Comparison of ENCODE assay signal across 9 mouse cellular contexts in genomic region chr9:20889185-20890141, GRCm38 (mm10). TPM values are rescaled to one million over a fixed set of nuclear protein-coding genes. Genes with fewer than 3 reads are reported as not detected.
DNase-seq lines count a peak whose midpoint lies in the region; ATAC-seq and TF ChIP-seq lines count a peak whose summit lies in the region.
"Had no signal": no experiment of that assay in that cellular context is flagged by ENCODE, and none has a peak within 500 bp of the region (broad histone marks: within the 10 kb centered on the region; RNA-seq: fewer than 3 reads in every experiment).

No protein-coding gene starts in this region.

- no peak for DNase-seq in forebrain, embryonic 10.5 days (ENCODE audit: extremely low spot score, low spot score)
- no peak for DNase-seq in forebrain, postnatal 0 days
- no peak for DNase-seq in left cerebral cortex, adult 11 months (ENCODE audit: low spot score)
- no peak for DNase-seq in layer of hippocampus, postnatal 25 days (ENCODE audit: extremely low spot score in 1 of 2, low spot score in 1 of 2)
- DNase-seq in gastrocnemius, postnatal 10 days: no peak
- DNase-seq: embryo, embryonic 11 days had no signal

- no peak overlapping the region for H3K4me2 ChIP-seq in forebrain, embryonic 16.5 days (ENCODE audit: low read length)
- H3K4me2 ChIP-seq in forebrain, postnatal 0 days (ENCODE audit: low read depth): peak overlapping the region; percentile 88; the same call in 1 of the 2 replicates
- H3K4me2 ChIP-seq in liver, embryonic 16.5 days (ENCODE audit: low read depth, low read length): peak overlapping the region; percentile 92

- no peak for TF ChIP-seq CTCF in C2C12 (IDR thresholded peaks at IDR 0.05; ENCODE audit: control insufficient read depth, insufficient read depth, insufficient read length)
- TF ChIP-seq CTCF in forebrain, postnatal 0 days (IDR thresholded peaks at IDR 0.05; ENCODE audit: low read depth): no peak

- H3K27ac ChIP-seq in forebrain, embryonic 10.5 days: no peak overlapping the region
- H3K27ac ChIP-seq in forebrain, embryonic 16.5 days (ENCODE audit: low read length): no peak overlapping the region
- no peak overlapping the region for H3K27ac ChIP-seq in forebrain, postnatal 0 days (ENCODE audit: low read depth, low read length)
- peak overlapping the region; percentile 39 for H3K27ac ChIP-seq in liver, embryonic 16.5 days (ENCODE audit: low read length)

- H3K4me3 ChIP-seq in forebrain, embryonic 10.5 days: peak overlapping the region; percentile 85
- no peak overlapping the region for H3K4me3 ChIP-seq in forebrain, embryonic 16.5 days (replicated peaks; ENCODE audit: low read length)
- peak overlapping the region; percentile 90 for H3K4me3 ChIP-seq in C2C12 (ENCODE audit: insufficient read depth, poor library complexity, severe bottlenecking)
- H3K4me3 ChIP-seq in forebrain, postnatal 0 days (ENCODE audit: low read depth, low read length): no peak overlapping the region
- H3K4me3 ChIP-seq in liver, embryonic 16.5 days (ENCODE audit: low read depth, low read length): peak overlapping the region; percentile 91

- peaks cover 5% of the 10 kb centered on the region; the same call in 1 of the 2 replicates for H3K9me3 ChIP-seq in forebrain, embryonic 10.5 days
- H3K9me3 ChIP-seq in forebrain, embryonic 16.5 days (ENCODE audit: control insufficient read depth, low read length): no peaks in the 10 kb centered on the region
- no peaks in the 10 kb centered on the region for H3K9me3 ChIP-seq in forebrain, postnatal 0 days (ENCODE audit: low read length)
- no peaks in the 10 kb centered on the region for H3K9me3 ChIP-seq in liver, embryonic 16.5 days (replicated peaks; ENCODE audit: control insufficient read depth, low read length)

- H3K9ac ChIP-seq in forebrain, embryonic 16.5 days (replicated peaks; ENCODE audit: low read depth, low read length): no peak overlapping the region
- H3K9ac ChIP-seq in forebrain, postnatal 0 days: no peak overlapping the region
- H3K9ac ChIP-seq in liver, embryonic 16.5 days (ENCODE audit: low read depth, low read length): peak overlapping the region; percentile 82

- H3K36me3 ChIP-seq in forebrain, embryonic 10.5 days (replicated peaks): peaks cover 53% of the 10 kb centered on the region
- H3K36me3 ChIP-seq in forebrain, embryonic 16.5 days (ENCODE audit: control insufficient read depth, insufficient read depth): peaks cover 39% of the 10 kb centered on the region
- peaks cover 52% of the 10 kb centered on the region for H3K36me3 ChIP-seq in C2C12 (ENCODE audit: control insufficient read depth, insufficient read depth)
- H3K36me3 ChIP-seq in forebrain, postnatal 0 days (ENCODE audit: insufficient read depth): peaks cover 53% of the 10 kb centered on the region
- peaks cover 46% of the 10 kb centered on the region for H3K36me3 ChIP-seq in liver, embryonic 16.5 days (ENCODE audit: control insufficient read depth, insufficient read depth)

- H3K4me1 ChIP-seq in forebrain, embryonic 10.5 days: peaks cover 15% of the 10 kb centered on the region
- H3K4me1 ChIP-seq in forebrain, embryonic 16.5 days (replicated peaks; ENCODE audit: control insufficient read depth, insufficient read depth, low read length): peaks cover 12% of the 10 kb centered on the region
- 0 out of 2 replicates have a peak, but pooled peaks cover 8% of the 10 kb centered on the region for H3K4me1 ChIP-seq in forebrain, postnatal 0 days (ENCODE audit: insufficient read depth)
- H3K4me1 ChIP-seq in liver, embryonic 16.5 days (ENCODE audit: control insufficient read depth, low read depth, low read length): peaks cover 24% of the 10 kb centered on the region

- no peak for ATAC-seq in forebrain, embryonic 16.5 days
- no peak for ATAC-seq in forebrain, postnatal 0 days
- ATAC-seq in liver, embryonic 16.5 days (ENCODE audit: low read depth): peak; percentile 59

- H3K79me2 ChIP-seq in C2C12 (ENCODE audit: control insufficient read depth, insufficient read depth): peaks cover 37% of the 10 kb centered on the region

- WGBS in forebrain, embryonic 10.5 days: 88% methylated on average over 29 of the region's 29 CpGs
- WGBS in forebrain, embryonic 16.5 days: 87% methylated on average over 29 of the region's 29 CpGs
- WGBS in forebrain, postnatal 0 days: 86% methylated on average over 29 of the region's 29 CpGs
- WGBS in liver, embryonic 16.5 days (ENCODE audit: insufficient replicate concordance): 32% methylated on average over 29 of the region's 29 CpGs

- H3K27me3 ChIP-seq in forebrain, embryonic 10.5 days (ENCODE audit: poor library complexity, severe bottlenecking): no peaks in the 10 kb centered on the region
- H3K27me3 ChIP-seq in forebrain, embryonic 16.5 days (replicated peaks; ENCODE audit: control insufficient read depth, insufficient read depth, low read length): no peaks in the 10 kb centered on the region
- no peaks in the 10 kb centered on the region for H3K27me3 ChIP-seq in C2C12 (ENCODE audit: control insufficient read depth, insufficient read depth, insufficient read length)
- H3K27me3 ChIP-seq in forebrain, postnatal 0 days (ENCODE audit: insufficient read depth, low read length): no peaks in the 10 kb centered on the region
- no peaks in the 10 kb centered on the region for H3K27me3 ChIP-seq in liver, embryonic 16.5 days (ENCODE audit: control insufficient read depth, insufficient read depth, low read depth, low read length)

- H3K79me3 ChIP-seq in C2C12 (ENCODE audit: low read depth): peaks cover 22% of the 10 kb centered on the region

- H3ac ChIP-seq in C2C12 (ENCODE audit: control insufficient read depth, insufficient read length, low read depth): peak overlapping the region; percentile 34

TF ChIP-seq in C2C12, 6 proteins besides CTCF, POLR2A, EP300 and RAD21:
- TF ChIP-seq MYOG (IDR thresholded peaks at IDR 0.05; ENCODE audit: control insufficient read depth, extremely low read depth, insufficient read length): no peak
- TF ChIP-seq MYOD1 (IDR thresholded peaks at IDR 0.05; ENCODE audit: control insufficient read depth, insufficient read length, low read depth): peak; percentile 70
TF ChIP-seq in C2C12: peak in this region for 1.

RNA-seq across cellular contexts. Expression of gene Ppan, which starts 1.5 kb away (rescaled TPM):
- 107 and 108 TPM in 2 replicates for polyA plus RNA-seq in forebrain, embryonic 10.5 days (2016; fragmentation: Nextera tagmentation; extraction: Ambion mirVana)
- 59.6 and 60.4 TPM in 2 replicates for polyA plus RNA-seq in forebrain, embryonic 16.5 days (2015; fragmentation: Nextera tagmentation; extraction: Ambion mirVana)
- 88.3 TPM for polyA plus RNA-seq in C2C12 (2012; fragmentation: generic; extraction: Trizol)
- total RNA-seq in forebrain, postnatal 0 days (2014; rRNA removed): 55.5 and 72.4 TPM in 2 replicates
- polyA plus RNA-seq in forebrain, postnatal 0 days (2015; fragmentation: Nextera tagmentation; extraction: Ambion mirVana): 40.7 and 43.1 TPM in 2 replicates
- 42.9 and 46.2 TPM in 2 replicates for polyA plus RNA-seq in liver, embryonic 16.5 days (2015; fragmentation: Nextera tagmentation; extraction: Ambion mirVana)
- 10 to 100 TPM; 23.5 to 25.5 TPM for total RNA-seq in layer of hippocampus, postnatal 25 days (2021)
- total RNA-seq in gastrocnemius, postnatal 10 days (2021): 10 to 100 TPM; 15.9 to 19.2 TPM

RNA-seq across cellular contexts. Expression of gene Eif3g, which starts 9.0 kb away (rescaled TPM):
- 425 and 433 TPM in 2 replicates for polyA plus RNA-seq in forebrain, embryonic 10.5 days (2016; fragmentation: Nextera tagmentation; extraction: Ambion mirVana)
- 260 and 268 TPM in 2 replicates for polyA plus RNA-seq in forebrain, embryonic 16.5 days (2015; fragmentation: Nextera tagmentation; extraction: Ambion mirVana)
- 247 TPM for polyA plus RNA-seq in C2C12 (2012; fragmentation: generic; extraction: Trizol)
- 129 and 137 TPM in 2 replicates for total RNA-seq in forebrain, postnatal 0 days (2014; rRNA removed)
- polyA plus RNA-seq in forebrain, postnatal 0 days (2015; fragmentation: Nextera tagmentation; extraction: Ambion mirVana): 232 and 242 TPM in 2 replicates
- polyA plus RNA-seq in liver, embryonic 16.5 days (2015; fragmentation: Nextera tagmentation; extraction: Ambion mirVana): 149 and 161 TPM in 2 replicates
- 100 to 1,000 TPM; 118 to 122 TPM for total RNA-seq in layer of hippocampus, postnatal 25 days (2021)
- 100 to 1,000 TPM; 131 to 133 TPM for total RNA-seq in gastrocnemius, postnatal 10 days (2021)

RNA-seq across cellular contexts. Expression of gene Angptl6, which starts 9.9 kb away (rescaled TPM):
- 4.4 and 5.1 TPM in 2 replicates for polyA plus RNA-seq in forebrain, embryonic 10.5 days (2016; fragmentation: Nextera tagmentation; extraction: Ambion mirVana)
- 16.6 and 20.2 TPM in 2 replicates for polyA plus RNA-seq in forebrain, embryonic 16.5 days (2015; fragmentation: Nextera tagmentation; extraction: Ambion mirVana)
- 0.92 TPM for polyA plus RNA-seq in C2C12 (2012; fragmentation: generic; extraction: Trizol)
- total RNA-seq in forebrain, postnatal 0 days (2014; rRNA removed): 8.6 and 13.8 TPM in 2 replicates
- 16.4 and 20.6 TPM in 2 replicates for polyA plus RNA-seq in forebrain, postnatal 0 days (2015; fragmentation: Nextera tagmentation; extraction: Ambion mirVana)
- 8.8 and 10.0 TPM in 2 replicates for polyA plus RNA-seq in liver, embryonic 16.5 days (2015; fragmentation: Nextera tagmentation; extraction: Ambion mirVana)
- total RNA-seq in layer of hippocampus, postnatal 25 days (2021): 10 to 100 TPM; 10.5 to 11.4 TPM
- 1 to 10 TPM; 4.4 to 4.7 TPM for total RNA-seq in gastrocnemius, postnatal 10 days (2021)

RNA-seq across cellular contexts. Expression of gene A230050P20Rik, which starts 21.0 kb away (rescaled TPM):
- polyA plus RNA-seq in forebrain, embryonic 10.5 days (2016; fragmentation: Nextera tagmentation; extraction: Ambion mirVana): 1.2 and 1.9 TPM in 2 replicates
- 4.6 and 8.8 TPM in 2 replicates for polyA plus RNA-seq in forebrain, embryonic 16.5 days (2015; fragmentation: Nextera tagmentation; extraction: Ambion mirVana)
- 11.8 TPM for polyA plus RNA-seq in C2C12 (2012; fragmentation: generic; extraction: Trizol)
- total RNA-seq in forebrain, postnatal 0 days (2014; rRNA removed): 18.0 and 22.1 TPM in 2 replicates
- 5.0 and 19.6 TPM in 2 replicates for polyA plus RNA-seq in forebrain, postnatal 0 days (2015; fragmentation: Nextera tagmentation; extraction: Ambion mirVana)
- polyA plus RNA-seq in liver, embryonic 16.5 days (2015; fragmentation: Nextera tagmentation; extraction: Ambion mirVana): 4.4 and 6.7 TPM in 2 replicates
- total RNA-seq in layer of hippocampus, postnatal 25 days (2021): 10 to 100 TPM; 50.7 to 77.1 TPM
- 1 to 10 TPM; 4.8 to 7.6 TPM for total RNA-seq in gastrocnemius, postnatal 10 days (2021)

Comparison
In these comparisons a context has a peak if more than half of its experiments do, and no peak if none do; other contexts are left out.
1. H3K4me3 ChIP-seq: peak in forebrain, embryonic 10.5 days (single experiment), C2C12 (single experiment) and liver, embryonic 16.5 days (single experiment); none in forebrain, embryonic 16.5 days (single experiment) and forebrain, postnatal 0 days (single experiment).